Mouse (Mus musculus) G1E-ER4 (cell line): ENCODE results near the gene Ptprd. TPM values are rescaled to one million over a fixed set of nuclear protein-coding genes. Genes with fewer than 3 reads are reported as not detected.

Experiments
- GATA1 ChIP-seq: IDR thresholded peaks from one replicate; pipeline ENCODE4 v1.8.0; 2012; ENCODE audit warnings: low read length, inconsistent platforms
- polyA plus RNA-seq: library from polyadenylated mRNA; stranded (reverse); fragments of >175 nt; gene quantifications from 2 replicates; pipeline ENCODE4 v1.2.3, GENCODE M21; 2012

The Ptprd gene
- polyA plus RNA-seq, 1 experiment, result not detected

DNA sequence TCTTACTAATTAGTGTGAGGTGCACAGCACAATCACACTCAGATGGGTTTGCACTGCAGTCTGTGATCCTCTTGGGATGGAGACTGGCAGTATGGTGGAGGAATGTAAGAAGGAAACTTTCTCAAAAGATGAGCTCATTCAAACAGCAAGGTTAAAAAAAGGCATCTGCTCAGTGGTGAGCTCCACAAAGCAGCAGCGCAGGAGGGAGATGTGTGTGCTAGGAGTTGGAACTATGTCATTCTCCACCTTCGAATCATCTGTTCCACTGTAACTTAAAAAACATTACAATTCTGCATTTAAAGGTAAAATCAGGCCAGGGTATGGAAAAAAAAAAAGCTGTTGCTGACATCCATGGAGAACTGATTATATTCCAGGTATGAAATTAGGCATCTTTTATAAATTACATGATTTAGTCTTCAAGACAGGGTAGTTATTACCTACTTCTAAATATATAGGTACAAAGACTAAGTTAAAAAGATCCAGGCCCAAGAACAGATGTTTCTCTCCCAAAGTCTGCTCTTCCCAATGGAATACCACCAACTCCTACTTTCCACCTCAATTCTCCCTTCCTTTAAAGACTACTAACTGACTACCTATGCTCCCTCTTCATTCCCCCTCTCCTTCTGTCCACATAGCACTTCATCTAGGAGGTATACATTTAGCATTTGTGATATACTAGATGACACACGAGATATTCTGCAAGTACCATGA, 562.0 kb downstream of the Ptprd start:
- TF ChIP-seq GATA1, result no peak

DNA sequence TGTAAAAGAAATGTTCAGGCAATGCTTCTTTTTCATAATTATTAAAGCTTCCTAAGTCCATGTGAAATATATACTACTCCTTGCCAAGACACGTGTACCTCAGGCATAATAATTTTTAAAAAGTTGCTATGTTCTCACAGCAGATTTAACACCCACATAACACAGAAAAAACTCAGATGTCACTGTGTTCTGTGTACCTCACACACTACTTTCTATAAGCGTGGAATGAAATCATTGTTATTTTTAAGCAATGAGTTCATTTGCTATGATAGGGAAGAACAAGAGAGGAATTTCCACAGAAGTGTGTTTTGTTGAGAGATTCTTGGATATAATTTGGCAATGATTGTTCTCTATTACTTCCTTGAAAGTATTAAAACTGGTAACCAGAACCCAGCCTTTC, 562.9 kb downstream of the Ptprd start:
- TF ChIP-seq GATA1, result no peak

DNA sequence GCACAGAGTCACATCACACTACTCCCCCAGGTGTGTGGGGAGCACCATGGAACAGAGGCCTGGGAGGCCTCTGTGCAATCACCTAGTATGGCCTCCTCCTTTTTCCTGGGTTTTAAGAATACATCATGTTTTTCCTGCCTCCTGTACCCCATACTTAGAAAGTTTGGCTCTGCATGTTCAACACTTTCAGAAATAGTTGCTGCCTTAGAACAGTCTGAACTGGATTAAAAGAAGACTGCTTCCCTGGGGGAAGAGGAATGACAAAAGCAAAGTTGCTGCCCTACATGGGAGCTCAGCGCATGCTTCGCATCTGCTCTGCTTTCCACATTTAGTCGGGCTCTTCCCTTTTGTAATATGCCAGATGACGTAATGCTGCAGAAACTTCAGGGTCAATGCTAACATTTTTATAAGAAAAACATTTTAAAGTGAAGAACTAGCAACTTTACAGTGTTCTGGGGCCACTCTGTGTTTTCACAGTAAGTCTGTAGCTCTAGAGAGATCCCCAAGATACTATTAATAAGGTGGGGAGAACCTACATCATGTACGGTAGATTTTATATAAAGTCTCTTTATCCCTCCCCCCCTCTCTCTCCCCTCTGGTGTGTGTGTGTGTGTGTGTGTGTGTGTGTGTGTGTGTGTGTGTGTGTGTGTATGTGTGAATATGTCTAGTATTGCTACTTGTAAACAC, 564.2 kb downstream of the Ptprd start:
- TF ChIP-seq GATA1, result no peak

DNA sequence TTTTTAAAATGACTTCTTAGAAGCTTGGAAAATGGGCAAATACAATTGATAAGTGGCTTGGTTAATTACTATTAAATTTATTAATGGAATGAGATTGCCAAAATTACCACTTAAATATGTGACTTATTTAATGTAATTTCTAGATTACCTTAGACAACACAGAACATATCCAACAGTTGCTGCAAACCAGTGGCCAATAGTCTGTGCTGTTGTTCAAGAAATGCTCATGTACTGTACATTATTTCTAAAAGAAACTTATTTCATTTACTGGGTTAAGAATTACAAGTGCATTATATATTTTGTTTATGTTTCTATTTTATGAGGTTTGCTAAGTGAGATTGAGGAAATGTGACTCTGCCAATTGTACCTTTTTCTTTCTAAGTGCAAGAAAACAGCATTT, 567.3 kb downstream of the Ptprd start:
- TF ChIP-seq GATA1, result no peak

DNA sequence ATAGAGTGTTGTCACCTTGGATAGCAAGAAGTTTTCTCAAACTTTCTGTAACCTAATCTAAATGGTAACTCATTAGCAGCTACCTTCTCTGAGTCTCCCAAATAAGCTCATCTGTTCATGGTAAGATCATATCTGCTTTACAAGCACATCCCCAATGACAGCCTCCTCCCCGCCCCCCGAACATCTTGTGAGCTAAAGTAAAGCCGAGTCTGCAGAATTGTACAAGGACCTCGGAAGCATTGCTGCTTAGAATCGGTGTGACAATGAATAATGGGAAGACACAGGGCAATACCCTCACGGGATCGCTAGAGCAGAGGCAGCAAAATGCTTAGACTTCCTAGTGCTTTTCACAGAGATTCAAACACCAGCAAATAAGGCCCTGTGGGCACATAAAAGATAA, 571.7 kb downstream of the Ptprd start:
- TF ChIP-seq GATA1, result no peak

DNA sequence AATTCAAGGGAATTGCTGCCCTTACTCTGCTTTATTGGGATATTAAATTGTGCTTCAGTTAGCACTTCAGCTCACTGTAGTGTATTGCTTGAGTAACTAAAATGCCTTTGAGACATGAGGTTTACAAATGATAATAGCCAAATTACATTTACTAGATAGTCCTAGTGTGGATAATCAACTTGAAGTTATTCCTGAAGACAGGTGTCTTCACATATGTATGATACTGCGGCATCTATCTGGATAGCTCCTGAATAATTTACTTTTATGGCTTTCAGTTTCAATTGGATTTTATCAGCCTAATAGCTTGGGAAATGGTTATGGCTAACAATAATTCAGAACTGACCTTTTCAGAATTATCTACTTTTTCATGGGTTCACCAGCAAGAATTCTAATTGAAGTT, 598.6 kb downstream of the Ptprd start:
- no peak for TF ChIP-seq GATA1

DNA sequence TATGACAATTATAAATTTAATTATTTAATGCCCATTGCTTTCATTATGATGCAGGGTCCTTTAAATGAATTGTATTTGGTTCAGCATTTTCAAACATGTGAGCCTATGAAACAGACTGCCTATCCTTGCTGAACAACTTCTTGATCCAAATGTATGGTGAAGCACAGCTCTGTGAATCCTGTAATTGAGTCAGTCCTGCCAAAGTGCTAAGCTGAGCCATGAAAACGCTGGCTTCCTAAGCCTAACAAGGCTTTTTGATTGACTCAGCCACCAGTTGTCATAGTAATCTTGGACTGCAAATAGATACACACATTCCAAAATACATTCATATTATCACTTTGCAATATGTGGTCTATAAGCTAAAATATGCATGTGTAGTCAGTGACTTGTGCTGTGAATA, 625.1 kb downstream of the Ptprd start:
- no peak for TF ChIP-seq GATA1

DNA sequence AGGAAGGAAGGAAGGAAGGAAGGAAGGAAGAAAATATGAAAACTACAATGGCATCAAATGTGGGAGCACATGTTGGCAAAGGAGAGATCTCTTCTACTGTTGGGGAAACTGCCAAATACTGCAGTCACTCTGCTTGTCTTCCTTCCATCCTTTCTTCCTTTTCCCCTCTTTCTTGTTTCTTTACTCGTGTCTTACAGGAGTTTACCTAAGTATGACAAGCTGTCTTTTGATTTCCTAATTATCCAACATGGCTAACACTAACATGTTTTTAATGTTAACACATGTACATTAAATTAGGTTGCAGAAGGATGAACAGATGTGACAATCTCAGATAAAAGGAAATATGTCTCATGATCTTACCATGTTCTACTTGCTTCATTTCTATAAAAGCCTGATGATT, 625.5 kb downstream of the Ptprd start:
- TF ChIP-seq GATA1, result no peak

DNA sequence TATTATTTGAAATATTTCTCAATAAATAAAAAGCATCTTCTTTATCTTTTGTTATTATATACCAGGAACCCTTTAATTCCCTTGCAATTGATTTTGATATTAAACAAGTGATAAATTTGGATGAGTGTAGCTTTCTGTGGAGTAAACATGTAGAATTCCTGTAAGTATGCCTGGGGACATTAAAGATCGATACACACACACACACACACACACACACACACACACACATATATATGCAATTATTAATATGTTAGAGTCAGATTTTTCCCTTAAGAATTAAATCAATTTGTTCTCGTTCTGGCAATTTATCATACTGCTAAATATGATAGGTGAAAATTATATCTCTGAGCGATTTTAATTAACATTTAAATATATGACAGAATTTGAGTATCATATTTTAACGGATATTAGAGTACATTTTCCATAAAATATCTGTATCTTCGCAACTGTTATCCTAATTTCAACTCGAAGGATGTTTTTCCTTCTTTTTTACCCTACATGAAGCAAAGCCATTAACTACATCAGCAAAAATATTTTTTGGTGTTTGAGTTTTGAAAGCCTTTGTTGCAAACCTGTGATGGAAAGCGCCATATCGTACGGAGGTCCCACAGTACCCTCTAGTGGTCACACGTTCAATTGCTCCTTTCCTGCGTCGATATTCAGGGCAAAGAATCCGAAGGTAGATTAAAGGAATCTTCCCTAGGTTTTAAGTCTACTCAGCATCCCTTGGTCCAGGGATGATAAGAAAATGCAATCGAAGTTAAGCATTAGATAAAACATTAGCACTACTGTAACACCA, 653.2 kb downstream of the Ptprd start:
- TF ChIP-seq GATA1, result no peak

DNA sequence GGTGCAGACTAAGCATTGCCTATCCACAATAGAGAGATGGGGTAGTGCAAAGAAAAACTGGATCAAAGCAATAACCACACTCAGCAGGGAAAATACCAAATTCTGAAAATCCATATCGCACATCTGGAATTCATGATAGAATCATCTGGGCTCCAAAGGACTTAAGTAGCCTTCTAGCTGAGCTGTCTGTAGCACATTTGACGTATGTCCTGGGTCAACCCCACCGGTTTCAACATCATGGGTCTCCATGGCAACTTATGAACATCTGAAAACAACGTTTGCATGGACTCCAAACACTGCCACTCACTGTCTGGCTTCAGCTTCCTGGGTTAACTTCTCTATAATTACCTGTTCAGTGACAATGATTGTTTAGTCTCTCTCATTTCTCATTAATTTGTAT, 655.9 kb downstream of the Ptprd start:
- no peak for TF ChIP-seq GATA1

DNA sequence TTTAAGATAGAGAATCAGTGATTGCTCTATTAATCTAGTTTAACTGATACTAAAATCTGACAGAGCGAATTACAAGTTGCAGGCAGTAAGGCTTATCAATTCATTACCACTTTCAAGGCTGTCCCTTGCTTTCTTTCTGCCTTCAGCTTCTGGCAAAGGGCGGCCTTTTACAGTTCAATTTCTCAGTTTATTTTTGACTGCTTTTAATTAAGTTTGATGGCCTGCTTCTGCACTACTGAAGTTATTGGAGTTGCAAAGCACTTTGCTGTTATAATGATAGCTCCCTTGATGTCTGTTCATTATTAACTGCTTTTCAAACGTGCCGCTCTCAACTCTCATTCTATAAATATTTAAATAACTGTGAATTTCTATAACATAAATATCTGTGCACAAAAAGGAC, 673.9 kb downstream of the Ptprd start:
- TF ChIP-seq GATA1, result no peak

DNA sequence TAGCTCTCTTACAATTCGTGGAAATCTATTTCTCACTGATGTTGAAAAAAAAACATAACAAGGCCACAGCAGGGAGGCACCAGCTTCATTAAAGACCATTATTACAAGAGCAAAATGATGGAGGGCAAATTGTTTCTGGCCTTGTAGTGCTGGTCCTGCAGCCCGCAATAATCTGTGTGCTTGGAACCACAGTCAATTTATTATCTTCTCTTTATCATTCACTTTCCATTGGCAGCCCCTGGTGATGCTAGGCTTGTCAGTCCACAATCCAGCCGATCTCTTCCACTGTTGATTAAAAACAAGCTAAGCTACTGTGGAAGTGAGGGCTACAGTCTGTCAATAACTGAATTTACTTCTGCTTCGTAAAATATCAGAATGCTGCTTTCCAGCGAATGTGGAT, 674.4 kb downstream of the Ptprd start:
- TF ChIP-seq GATA1, result no peak

DNA sequence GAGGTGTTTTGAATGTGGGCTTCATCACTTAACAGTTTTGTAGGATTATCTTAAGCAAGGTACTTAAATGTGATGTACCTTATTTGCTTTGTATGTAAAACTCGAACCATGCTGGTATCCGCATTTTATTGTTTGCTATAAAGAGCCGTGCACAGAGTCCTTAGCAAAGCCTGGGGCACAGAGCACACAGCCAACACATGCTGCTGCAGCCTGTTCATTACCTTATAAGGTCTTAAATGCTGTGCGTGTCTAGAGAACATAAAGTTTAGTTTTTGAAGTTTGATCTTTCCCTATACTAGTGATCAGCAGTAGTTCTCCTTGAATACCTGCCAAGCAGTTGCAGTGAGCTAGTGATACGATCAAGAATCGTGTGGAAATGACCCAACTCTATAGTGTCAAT, 676.2 kb downstream of the Ptprd start:
- TF ChIP-seq GATA1, result no peak

DNA sequence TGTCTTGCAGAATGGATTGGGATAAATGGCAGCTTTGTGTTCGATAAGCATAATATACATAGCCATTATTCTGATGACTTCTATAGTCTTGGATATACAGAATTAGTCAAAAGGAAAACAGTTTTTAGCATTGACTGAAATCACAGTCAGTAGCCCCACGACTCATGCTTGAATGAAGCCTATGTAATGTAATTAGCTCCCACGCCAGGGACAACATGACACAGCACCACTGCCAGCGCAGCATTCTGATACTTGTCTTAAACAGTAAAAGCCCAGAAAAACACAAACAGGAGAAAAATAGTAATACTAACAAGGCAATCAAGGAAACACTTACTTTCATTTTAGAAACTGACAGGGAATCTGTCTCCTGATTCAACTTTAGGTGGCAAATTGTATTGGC, 677.2 kb downstream of the Ptprd start:
- no peak for TF ChIP-seq GATA1

DNA sequence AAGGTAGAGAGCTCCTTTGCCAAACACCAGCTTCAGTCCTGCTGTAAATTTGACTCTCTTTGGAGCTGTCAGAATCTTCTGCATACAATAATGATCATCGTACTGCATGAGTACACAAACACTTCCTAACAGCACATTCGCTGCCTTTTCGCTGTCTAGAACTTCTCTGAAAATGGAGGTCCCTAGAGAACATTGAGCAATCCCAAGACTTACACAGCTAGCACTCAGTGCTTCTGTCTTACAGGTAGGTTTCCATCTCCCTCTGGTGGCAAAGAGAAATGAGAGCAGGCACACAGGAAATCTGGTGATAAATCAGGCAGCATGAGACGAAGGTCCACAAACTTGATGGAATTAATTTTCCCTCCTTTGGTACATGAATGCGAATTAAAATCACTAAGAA, 692.6 kb downstream of the Ptprd start:
- TF ChIP-seq GATA1, result no peak

DNA sequence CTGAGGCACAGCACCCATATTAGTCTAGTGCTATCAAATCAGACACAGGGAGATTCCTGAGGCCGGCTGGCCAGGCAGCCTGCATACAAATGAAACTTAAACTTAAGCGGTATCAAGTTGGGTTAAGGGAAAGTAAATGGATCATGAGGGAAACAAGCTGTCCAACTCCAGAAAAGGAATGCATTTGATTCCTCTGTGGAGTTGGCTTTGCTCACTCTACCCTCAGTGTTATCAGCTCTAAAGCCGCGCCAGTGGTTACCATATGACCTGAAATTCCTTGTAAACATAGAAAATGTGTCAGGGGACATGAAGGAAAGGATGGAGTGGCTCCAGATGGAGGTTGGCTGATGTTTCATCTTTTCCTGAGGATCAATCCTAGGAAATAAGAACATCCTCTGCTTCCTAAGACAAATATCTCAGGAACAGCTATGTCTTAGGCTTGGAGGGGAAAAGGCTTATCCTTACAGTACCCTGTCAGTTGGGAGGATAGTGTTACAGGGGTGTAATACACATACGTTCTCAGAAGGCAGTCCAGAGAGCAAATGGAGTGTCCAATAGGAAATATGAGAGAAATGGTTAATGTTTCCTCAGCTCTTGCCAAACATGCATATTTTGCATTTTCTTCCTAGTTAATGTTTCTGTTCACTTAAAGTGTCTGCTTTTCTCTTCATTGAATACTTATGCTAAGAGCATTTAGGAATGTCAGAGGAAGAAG, 697.7 kb downstream of the Ptprd start:
- TF ChIP-seq GATA1, result no peak
